Mouse (Mus musculus): ENCODE results near the gene Ift172. TPM values are rescaled to one million over a fixed set of nuclear protein-coding genes. Genes with fewer than 3 reads are reported as not detected.

Ift172 gene
- polyA plus RNA-seq, 1 experiment from 2014 or later, result 3.9 TPM

- Histone ChIP-seq H3K9me3 (replicated peaks) (no peaks in the 10 kb centered on the region), H3K27ac (replicated peaks) (no peak within 1 kb of the TSS), H3K4me2 (peak within 1 kb of the TSS; percentile 73), H3K4me3 (replicated peaks) (peak within 1 kb of the TSS; percentile 56), H3K27me3 (peaks cover 55% of the 10 kb centered on the region), H3K36me3 (replicated peaks) (0 out of 2 replicates have a peak, but pooled peaks cover 2% of the 10 kb centered on the region), H3K9ac (peak within 1 kb of the TSS; percentile 53), H3K4me1 (replicated peaks) (peaks cover 30% of the 10 kb centered on the region)
- under 1% methylated on average over 46 of the region's 46 CpGs for WGBS (ENCODE audit: insufficient replicate concordance)
- no peak for ATAC-seq (ENCODE audit: insufficient read depth)
Observed at GRCm38 (mm10) chr5:31295606-31296141, 4.8 kb upstream of the Ift172 start, which contains the start of gene Fndc4. Gene Fndc4, minus strand, starts transcription at chr5:31296080.

GRCm38 (mm10) chr5:31294964-31295605 lies 4.2 kb upstream of the Ift172 start:
- ATAC-seq (ENCODE audit: insufficient read depth), result no peak
- H3K9me3 ChIP-seq (replicated peaks), result no peaks in the 10 kb centered on the region
- peak overlapping the region; percentile 73 for H3K4me2 ChIP-seq
- 0 out of 2 replicates have a peak, but pooled peaks cover 2% of the 10 kb centered on the region for H3K36me3 ChIP-seq (replicated peaks)
- 11% methylated on average over 29 of the region's 29 CpGs for WGBS (ENCODE audit: insufficient replicate concordance)
- H3K27me3 ChIP-seq, result peaks cover 53% of the 10 kb centered on the region
- H3K4me1 ChIP-seq (replicated peaks), result peaks cover 36% of the 10 kb centered on the region
- no peak overlapping the region for H3K27ac ChIP-seq (replicated peaks)
- H3K9ac ChIP-seq, result peak overlapping the region; percentile 53
- H3K4me3 ChIP-seq (replicated peaks), result peak overlapping the region; percentile 56

- peak; percentile 59 for ATAC-seq (ENCODE audit: insufficient read depth)
- Histone ChIP-seq H3K4me1 (replicated peaks) (peaks cover 42% of the 10 kb centered on the region), H3K9ac (peak overlapping the region; percentile 61), H3K27me3 (peaks cover 31% of the 10 kb centered on the region), H3K4me2 (peak overlapping the region; percentile 78), H3K9me3 (replicated peaks) (no peaks in the 10 kb centered on the region), H3K27ac (replicated peaks) (peak overlapping the region; percentile 83), H3K36me3 (replicated peaks) (0 out of 2 replicates have a peak, but pooled peaks cover 2% of the 10 kb centered on the region), H3K4me3 (replicated peaks) (peak overlapping the region; percentile 70)
- 8% methylated on average over 9 of the region's 9 CpGs for WGBS (ENCODE audit: insufficient replicate concordance)
Observed at GRCm38 (mm10) chr5:31291361-31291688, 409 bp upstream of the Ift172 start.

- Histone ChIP-seq H3K9me3 (replicated peaks) (no peaks in the 10 kb centered on the region), H3K27me3 (peaks cover 15% of the 10 kb centered on the region), H3K4me2 (peak overlapping the region; percentile 78), H3K4me3 (replicated peaks) (no peak overlapping the region), H3K36me3 (replicated peaks) (0 out of 2 replicates have a peak, but pooled peaks cover 2% of the 10 kb centered on the region), H3K9ac (no peak overlapping the region), H3K27ac (replicated peaks) (no peak overlapping the region), H3K4me1 (replicated peaks) (peaks cover 28% of the 10 kb centered on the region)
- 52% methylated on average over 3 of the region's 3 CpGs for WGBS (ENCODE audit: insufficient replicate concordance)
- no peak for ATAC-seq (ENCODE audit: insufficient read depth)
Observed at GRCm38 (mm10) chr5:31289626-31290230, 1.2 kb downstream of the Ift172 start.

GRCm38 (mm10) chr5:31288655-31289054 lies 2.3 kb downstream of the Ift172 start:
- H3K4me3 ChIP-seq (replicated peaks), result no peak overlapping the region
- H3K27ac ChIP-seq (replicated peaks), result no peak overlapping the region
- no peak for ATAC-seq (ENCODE audit: insufficient read depth)
- H3K4me1 ChIP-seq (replicated peaks), result peaks cover 28% of the 10 kb centered on the region
- no peak overlapping the region for H3K4me2 ChIP-seq
- 51% methylated on average over 3 of the region's 3 CpGs for WGBS (ENCODE audit: insufficient replicate concordance)
- peaks cover 4% of the 10 kb centered on the region; the same call in 1 of the 2 replicates for H3K27me3 ChIP-seq
- H3K36me3 ChIP-seq (replicated peaks), result 0 out of 2 replicates have a peak, but pooled peaks cover 5% of the 10 kb centered on the region
- H3K9me3 ChIP-seq (replicated peaks), result no peaks in the 10 kb centered on the region
- H3K9ac ChIP-seq, result no peak overlapping the region

- Histone ChIP-seq H3K27ac (replicated peaks) (no peak overlapping the region), H3K27me3 (no peaks in the 10 kb centered on the region), H3K4me2 (no peak overlapping the region), H3K9me3 (replicated peaks) (no peaks in the 10 kb centered on the region), H3K4me3 (replicated peaks) (no peak overlapping the region), H3K4me1 (replicated peaks) (peaks cover 28% of the 10 kb centered on the region), H3K9ac (no peak overlapping the region), H3K36me3 (replicated peaks) (0 out of 2 replicates have a peak, but pooled peaks cover 7% of the 10 kb centered on the region)
- whole genome bisulfite sequencing (ENCODE audit: insufficient replicate concordance), result 34% methylated on average over 4 of the region's 4 CpGs
- ATAC-seq (ENCODE audit: insufficient read depth), result no peak
Observed at GRCm38 (mm10) chr5:31288225-31288624, 2.7 kb downstream of the Ift172 start.

GRCm38 (mm10) chr5:31279245-31279988 lies 11.5 kb downstream of the Ift172 start:
- Histone ChIP-seq H3K27ac (replicated peaks) (no peak overlapping the region), H3K27me3 (no peaks in the 10 kb centered on the region), H3K9me3 (replicated peaks) (no peaks in the 10 kb centered on the region), H3K36me3 (replicated peaks) (0 out of 2 replicates have a peak, but pooled peaks cover 5% of the 10 kb centered on the region), H3K4me3 (replicated peaks) (no peak overlapping the region), H3K4me2 (no peak overlapping the region), H3K4me1 (replicated peaks) (no peaks in the 10 kb centered on the region), H3K9ac (no peak overlapping the region)
- no peak for ATAC-seq (ENCODE audit: insufficient read depth)
- 53% methylated on average over 20 of the region's 20 CpGs for WGBS (ENCODE audit: insufficient replicate concordance)

GRCm38 (mm10) chr5:31273018-31273417 lies 17.9 kb downstream of the Ift172 start:
- Histone ChIP-seq H3K27me3 (no peaks in the 10 kb centered on the region), H3K9me3 (replicated peaks) (no peaks in the 10 kb centered on the region), H3K4me1 (replicated peaks) (no peaks in the 10 kb centered on the region), H3K4me3 (replicated peaks) (no peak overlapping the region), H3K36me3 (replicated peaks) (no peaks in the 10 kb centered on the region), H3K4me2 (no peak overlapping the region), H3K9ac (no peak overlapping the region), H3K27ac (replicated peaks) (no peak overlapping the region)
- WGBS (ENCODE audit: insufficient replicate concordance), result 60% methylated on average over 6 of the region's 6 CpGs
- ATAC-seq (ENCODE audit: insufficient read depth), result no peak

- H3K27ac ChIP-seq (replicated peaks), result no peak overlapping the region
- no peak overlapping the region for H3K9ac ChIP-seq
- H3K27me3 ChIP-seq, result no peaks in the 10 kb centered on the region
- no peak overlapping the region for H3K4me3 ChIP-seq (replicated peaks)
- no peaks in the 10 kb centered on the region for H3K36me3 ChIP-seq (replicated peaks)
- H3K4me1 ChIP-seq (replicated peaks), result no peaks in the 10 kb centered on the region
- H3K9me3 ChIP-seq (replicated peaks), result no peaks in the 10 kb centered on the region
- ATAC-seq (ENCODE audit: insufficient read depth), result no peak
- no peak overlapping the region for H3K4me2 ChIP-seq
- 50% methylated on average over 6 of the region's 6 CpGs for WGBS (ENCODE audit: insufficient replicate concordance)
Observed at GRCm38 (mm10) chr5:31267686-31268085, 23.2 kb downstream of the Ift172 start.

GRCm38 (mm10) chr5:31266101-31266500 lies 24.8 kb downstream of the Ift172 start:
- Histone ChIP-seq H3K36me3 (replicated peaks) (no peaks in the 10 kb centered on the region), H3K4me3 (replicated peaks) (no peak overlapping the region), H3K4me1 (replicated peaks) (no peaks in the 10 kb centered on the region), H3K27ac (replicated peaks) (no peak overlapping the region), H3K27me3 (no peaks in the 10 kb centered on the region), H3K4me2 (no peak overlapping the region), H3K9ac (no peak overlapping the region), H3K9me3 (replicated peaks) (no peaks in the 10 kb centered on the region)
- 70% methylated on average over 7 of the region's 7 CpGs for WGBS (ENCODE audit: insufficient replicate concordance)
- no peak for ATAC-seq (ENCODE audit: insufficient read depth)

- peaks cover 21% of the 10 kb centered on the region for H3K4me1 ChIP-seq (replicated peaks)
- H3K36me3 ChIP-seq (replicated peaks), result no peaks in the 10 kb centered on the region
- no peak overlapping the region for H3K4me2 ChIP-seq
- no peak for ATAC-seq (ENCODE audit: insufficient read depth)
- H3K27me3 ChIP-seq, result no peaks in the 10 kb centered on the region
- H3K27ac ChIP-seq (replicated peaks), result no peak overlapping the region
- no peaks in the 10 kb centered on the region for H3K9me3 ChIP-seq (replicated peaks)
- whole genome bisulfite sequencing (ENCODE audit: insufficient replicate concordance), result 71% methylated on average over 11 of the region's 11 CpGs
- H3K9ac ChIP-seq, result no peak overlapping the region
- H3K4me3 ChIP-seq (replicated peaks), result no peak overlapping the region
Observed at GRCm38 (mm10) chr5:31257616-31258015, 33.3 kb downstream of the Ift172 start.
